Mouse (Mus musculus) neutrophil, adult 59 days (primary cell): ENCODE results near the gene Mobp. TPM values are rescaled to one million over a fixed set of nuclear protein-coding genes. Genes with fewer than 3 reads are reported as not detected.

Experiments used
- total RNA-seq, 2 experiments: library from RNA; stranded (reverse); gene quantifications; 1 replicate in 1 of 2; 2 replicates in 1 of 2; pipeline ENCODE4 v1.2.4; 2023

The Mobp gene
- total RNA-seq = not detected

DNA sequence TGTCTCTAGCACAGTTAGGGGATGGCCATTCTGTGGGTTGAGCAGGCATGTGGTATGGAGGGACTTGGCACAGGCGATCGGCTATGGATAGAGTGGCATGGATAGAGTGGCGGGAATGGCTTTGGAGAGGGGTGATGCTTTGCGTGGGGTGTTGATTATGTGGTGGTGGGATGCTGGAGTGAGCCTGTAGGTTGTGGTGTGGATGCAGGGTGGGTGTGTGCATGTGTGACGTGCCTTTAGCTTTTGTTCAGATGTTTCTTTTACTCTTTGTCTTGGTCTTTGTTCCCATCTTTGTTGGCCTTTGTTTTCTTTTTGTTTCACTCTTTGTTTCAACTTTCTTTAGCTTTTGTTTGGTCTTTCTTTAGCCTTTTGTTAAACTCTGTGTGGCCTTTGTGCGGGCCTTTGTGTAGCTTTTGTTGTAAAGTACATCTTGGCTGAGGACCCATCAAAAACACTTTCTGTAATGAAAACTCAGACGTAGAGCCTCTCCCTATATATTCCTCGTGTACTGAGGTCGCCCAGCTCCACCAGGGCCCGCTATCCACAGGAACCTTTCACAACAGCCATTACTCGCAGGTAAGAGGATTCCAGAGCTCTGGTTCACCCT is at the start of gene Mobp:
Gene Mobp, plus strand, starts transcription at position 486 of the 607 bp plus-strand sequence.

DNA sequence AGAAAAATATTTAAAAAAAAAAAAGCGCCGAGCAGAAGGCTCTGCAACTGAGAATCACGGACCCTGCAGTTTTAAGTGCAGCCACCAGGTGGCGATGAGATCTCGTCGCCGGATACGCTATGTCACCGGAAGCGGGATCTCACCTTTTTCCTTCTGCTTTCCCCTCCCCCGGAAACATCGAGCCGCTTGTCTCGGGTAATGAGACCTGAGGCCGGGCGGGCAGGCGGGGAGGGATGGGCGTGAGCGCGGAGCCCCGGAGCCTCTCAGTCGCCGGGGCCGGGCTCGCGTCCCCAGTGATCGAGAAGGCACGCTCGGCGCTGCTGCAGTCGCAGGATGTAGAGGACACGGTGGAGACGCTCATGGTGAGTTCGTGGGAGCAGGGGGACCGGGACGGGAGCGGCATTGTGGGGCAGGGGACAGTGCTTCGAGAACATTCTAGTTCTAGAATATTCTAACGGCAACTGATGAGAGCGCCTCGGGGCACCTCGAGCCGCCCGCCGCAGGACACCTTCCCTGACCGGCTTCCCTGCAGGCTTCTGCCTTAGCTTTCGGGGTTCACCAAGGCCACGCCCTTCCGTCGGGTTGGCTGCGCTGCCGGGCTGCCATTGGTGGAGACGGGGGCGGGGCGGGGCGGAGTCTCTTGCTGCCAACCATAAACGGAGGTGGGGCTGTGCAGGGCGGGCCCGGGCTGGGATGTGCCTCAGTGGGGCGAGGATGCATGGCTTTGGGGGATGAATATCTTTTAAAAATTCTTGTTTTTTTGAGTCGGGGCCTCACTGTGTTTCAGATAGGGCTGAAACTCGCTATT is 39.1 kb upstream of the Mobp start, which contains the start of gene Slc25a38:
Gene Slc25a38, plus strand, starts transcription at position 164 of the 808 bp plus-strand sequence.

DNA sequence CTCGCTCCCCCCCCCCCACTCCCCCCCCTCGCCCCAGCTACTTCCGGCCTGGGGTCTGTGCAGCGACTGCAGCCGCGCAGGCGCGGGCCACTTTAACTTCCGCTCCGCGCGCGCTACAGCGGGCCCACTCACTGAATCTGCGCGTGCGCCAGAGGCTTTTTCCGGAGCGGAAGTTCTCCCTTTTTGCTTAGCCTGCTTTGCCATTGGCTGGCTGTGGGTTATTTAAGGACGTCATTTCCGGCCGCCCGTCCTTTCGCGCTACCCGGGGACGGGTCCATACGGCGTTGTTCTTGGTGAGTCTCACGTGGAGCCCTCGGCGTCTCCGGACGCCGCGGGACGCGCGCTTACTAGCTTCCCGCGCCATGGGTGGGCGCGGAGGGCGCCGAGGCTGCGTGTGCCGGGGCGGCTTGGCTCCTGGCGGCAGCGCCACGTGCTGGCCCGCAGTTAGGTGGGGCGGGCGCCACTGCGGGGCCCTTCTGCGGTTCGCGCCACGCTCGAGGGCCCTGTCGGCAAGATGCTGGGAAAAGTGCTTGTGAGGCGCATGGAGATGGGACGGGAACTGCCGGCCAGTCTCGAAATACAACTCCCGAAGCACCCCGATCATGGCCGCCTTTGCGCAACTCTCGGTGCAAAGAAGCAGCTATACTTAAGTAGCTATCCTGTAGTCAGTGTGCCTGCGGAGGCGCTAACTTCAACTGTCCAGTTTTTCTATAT is 21.8 kb upstream of the Mobp start, which contains the start of gene Rpsa:
Gene Rpsa, plus strand, starts transcription at position 152 of the 714 bp plus-strand sequence.

Other genes starting within 250 kb of the Mobp start
- gene Gorasp1, start 212.1 kb upstream of the Mobp start, total RNA-seq = 1 to 10 TPM; 3.8 to 9.6 TPM
- gene Ttc21a, start 212.1 kb upstream of the Mobp start, total RNA-seq = 1 to 10 TPM; 5.3 to 5.8 TPM
- 100 to 1,000 TPM in 1 of 2 experiments, 10 to 100 TPM in 1; 92.8 to 102 TPM for gene Csrnp1, start 165.0 kb upstream of the Mobp start, total RNA-seq
- under 1 TPM; 0.07 to 0.09 TPM for gene Xirp1, start 126.1 kb upstream of the Mobp start, total RNA-seq
- 10 to 100 TPM; 21.8 to 37.2 TPM for gene Cx3cr1, start 79.8 kb upstream of the Mobp start, total RNA-seq
- not detected for gene Ccr8, start 57.6 kb upstream of the Mobp start, total RNA-seq
- 10 to 100 TPM; 29.9 to 44.0 TPM for gene Slc25a38, start 39.3 kb upstream of the Mobp start, total RNA-seq
- 100 to 1,000 TPM; 729 to 796 TPM for gene Rpsa, start 22.0 kb upstream of the Mobp start, total RNA-seq
- gene Myrip, start 151.8 kb downstream of the Mobp start, total RNA-seq = not detected